Mouse (Mus musculus) limb, embryonic 14.5 days (tissue): Measurements from ENCODE around the gene Efna5. TPM values are rescaled to one million over a fixed set of nuclear protein-coding genes. Genes with fewer than 3 reads are reported as not detected.

Source experiments
- ATAC-seq: fragments of 200-750 bp; cut with Nextera tagmentation; 2 replicates; pipeline ENCODE4 v1.8.0; 2017; ENCODE audit warnings: low read depth, moderate number of reproducible peaks, moderate TSS enrichment; ENCODE audit not compliant: low FRiP score
- DNase-seq: peaks from one replicate; pipeline ENCODE4 v3.0.0-alpha.2; 2015; ENCODE audit warnings: low spot score
- H3K27ac ChIP-seq: fragments of 300-500 bp; sonication (generic); replicated peaks from 2 replicates; pipeline ENCODE4 v1.5.1; 2014; ENCODE audit warnings: low read depth, mild to moderate bottlenecking, low read length, moderate library complexity, mixed read lengths
- H3K27me3 ChIP-seq: fragments of 300-500 bp; sonication (generic); 2 replicates; pipeline ENCODE4 v1.6.1; 2014; ENCODE audit warnings: low read length, mixed read lengths; ENCODE audit not compliant: control insufficient read depth, insufficient read depth
- H3K36me3 ChIP-seq: fragments of 300-500 bp; sonication (generic); 2 replicates; pipeline ENCODE4 v1.6.1; 2014; ENCODE audit warnings: mild to moderate bottlenecking, low read length, moderate library complexity, mixed read lengths; ENCODE audit not compliant: control insufficient read depth, insufficient read depth
- H3K4me1 ChIP-seq: fragments of 300-500 bp; sonication (generic); 2 replicates; pipeline ENCODE4 v1.6.1; 2014; ENCODE audit warnings: antibody characterized with exemption, low read length, mixed read lengths; ENCODE audit not compliant: control insufficient read depth, insufficient read depth
- H3K4me2 ChIP-seq: fragments of 300-500 bp; sonication (generic); replicated peaks from 2 replicates; pipeline ENCODE4 v1.6.1; 2014; ENCODE audit warnings: low read depth, mild to moderate bottlenecking, low read length, moderate library complexity; ENCODE audit not compliant: severe bottlenecking
- H3K4me3 ChIP-seq: fragments of 300-500 bp; sonication (generic); replicated peaks from 2 replicates; pipeline ENCODE4 v1.5.1; 2014; ENCODE audit warnings: low read length
- H3K9ac ChIP-seq: fragments of 300-500 bp; sonication (generic); 2 replicates; pipeline ENCODE4 v1.6.1; 2014; ENCODE audit warnings: mild to moderate bottlenecking, low read depth, low read length, moderate library complexity; ENCODE audit not compliant: severe bottlenecking
- H3K9me3 ChIP-seq: fragments of 300-500 bp; sonication (generic); 2 replicates; pipeline ENCODE4 v1.6.1; 2016; ENCODE audit warnings: low read length; ENCODE audit not compliant: control insufficient read depth
- POLR2A ChIP-seq: fragments of 200-500 bp; IDR thresholded peaks from 2 replicates; pipeline ENCODE4 v1.8.0; 2012; ENCODE audit warnings: inconsistent platforms, mild to moderate bottlenecking, moderate library complexity, borderline replicate concordance; ENCODE audit not compliant: insufficient read depth, insufficient read length; ENCODE audit errors: extremely low read depth
- WGBS: fragments of 180-500 bp; shearing (Covaris S2); extraction: QIAGEN DNeasy Blood & Tissue Kit; methylation state at CpG from one replicate; pipeline ENCODE4 v1.1.7; 2014; 5-methylcytosine and 5-hydroxymethylcytosine counted together
- polyA plus RNA-seq, 2 experiments: library from polyadenylated mRNA; depleted of rRNA in 1 of 2; stranded (reverse) in 1 of 2; unstranded in 1 of 2; fragments of >200 nt; fragmentation: Nextera tagmentation in 1 of 2; extraction: Ambion mirVana in 1 of 2; gene quantifications; 2 replicates each; pipeline versions ENCODE4 v1.2.1 to v1.2.3; 2012 to 2014

Gene Efna5
- polyA plus RNA-seq, 2 experiments, result 22.8 to 64.8 TPM

GRCm38 (mm10) chr17:62700791-62701602 lies 180.1 kb downstream of the Efna5 start:
- Histone ChIP-seq H3K27me3 (no peaks in the 10 kb centered on the region), H3K9ac (no peak overlapping the region), H3K36me3 (no peaks in the 10 kb centered on the region), H3K4me3 (no peak overlapping the region), H3K27ac (no peak overlapping the region), H3K4me1 (peaks cover 34% of the 10 kb centered on the region), H3K9me3 (no peaks in the 10 kb centered on the region; the same call in 1 of the 2 replicates), H3K4me2 (no peak overlapping the region; the same call in 1 of the 2 replicates)
- no peak for DNase-seq
- ATAC-seq, result no peak
- 18% methylated on average over 9 of the region's 9 CpGs for WGBS
- no peak for TF ChIP-seq POLR2A

GRCm38 (mm10) chr17:62694958-62695437 lies 186.1 kb downstream of the Efna5 start:
- H3K4me2 ChIP-seq, result no peak overlapping the region
- H3K27me3 ChIP-seq, result no peaks in the 10 kb centered on the region
- WGBS, result 40% methylated on average over 9 of the region's 9 CpGs
- H3K36me3 ChIP-seq, result no peaks in the 10 kb centered on the region
- no peak overlapping the region for H3K9ac ChIP-seq
- ATAC-seq (no peak), DNase-seq (no peak)
- H3K4me3 ChIP-seq, result no peak overlapping the region
- TF ChIP-seq POLR2A, result no peak
- peaks cover 21% of the 10 kb centered on the region for H3K4me1 ChIP-seq
- no peak overlapping the region for H3K27ac ChIP-seq
- no peaks in the 10 kb centered on the region for H3K9me3 ChIP-seq

- no peaks in the 10 kb centered on the region for H3K9me3 ChIP-seq
- no peaks in the 10 kb centered on the region for H3K36me3 ChIP-seq
- DNase-seq (no peak), ATAC-seq (no peak)
- H3K4me1 ChIP-seq, result peaks cover 15% of the 10 kb centered on the region
- no peaks in the 10 kb centered on the region for H3K27me3 ChIP-seq
- no peak overlapping the region for H3K9ac ChIP-seq
- no peak for TF ChIP-seq POLR2A
- no peak overlapping the region for H3K4me2 ChIP-seq
- H3K27ac ChIP-seq, result no peak overlapping the region
- H3K4me3 ChIP-seq, result no peak overlapping the region
- WGBS, result 52% methylated on average over 4 of the region's 4 CpGs
Observed at GRCm38 (mm10) chr17:62692242-62692641, 188.9 kb downstream of the Efna5 start.

GRCm38 (mm10) chr17:62691201-62691715 lies 189.9 kb downstream of the Efna5 start:
- Histone ChIP-seq H3K36me3 (no peaks in the 10 kb centered on the region), H3K4me3 (no peak overlapping the region), H3K27me3 (no peaks in the 10 kb centered on the region), H3K4me2 (no peak overlapping the region), H3K4me1 (peaks cover 17% of the 10 kb centered on the region), H3K9ac (no peak overlapping the region), H3K27ac (no peak overlapping the region), H3K9me3 (no peaks in the 10 kb centered on the region)
- TF ChIP-seq POLR2A, result no peak
- DNase-seq, result no peak
- 84% methylated on average over 4 of the region's 4 CpGs for WGBS
- ATAC-seq, result no peak

GRCm38 (mm10) chr17:62690256-62690655 lies 190.9 kb downstream of the Efna5 start:
- 65% methylated on average over 8 of the region's 8 CpGs for WGBS
- H3K9me3 ChIP-seq, result no peaks in the 10 kb centered on the region
- H3K36me3 ChIP-seq, result no peaks in the 10 kb centered on the region
- no peaks in the 10 kb centered on the region for H3K27me3 ChIP-seq
- peaks cover 16% of the 10 kb centered on the region for H3K4me1 ChIP-seq
- H3K27ac ChIP-seq, result no peak overlapping the region
- no peak overlapping the region for H3K9ac ChIP-seq
- DNase-seq (no peak), ATAC-seq (no peak)
- H3K4me2 ChIP-seq, result no peak overlapping the region
- TF ChIP-seq POLR2A, result no peak
- H3K4me3 ChIP-seq, result no peak overlapping the region
